Mouse (Mus musculus) MEL (cell line): ENCODE measurements around the gene Myo1g.

Experiments
- CTCF ChIP-seq, 3 experiments: IDR thresholded peaks in 2 of 3; conservative IDR thresholded peaks in 1 of 3; 2 replicates each; pipeline ENCODE4 v1.5.1; 2011 to 2012; ENCODE audit warnings: low read length in 3 of 3, low read depth in 2 of 3, mild to moderate bottlenecking in 2 of 3, improper control_type of control experiment in 1 of 3, inconsistent platforms in 1 of 3, mixed read lengths in 1 of 3, moderate library complexity in 1 of 3; ENCODE audit not compliant: control insufficient read depth in 1 of 3, insufficient read depth in 1 of 3, poor library complexity in 1 of 3, severe bottlenecking in 1 of 3
- ELF1 ChIP-seq: IDR thresholded peaks from 2 replicates; pipeline ENCODE4 v1.6.1; 2014; ENCODE audit warnings: low read depth, mild to moderate bottlenecking, inconsistent platforms, low read length, improper control_type of control experiment, moderate library complexity
- EP300 ChIP-seq, 2 experiments: IDR thresholded peaks; 2 replicates each; pipeline ENCODE4 v1.6.1; 2011; ENCODE audit warnings: improper control_type of control experiment in 2 of 2, low read length in 2 of 2, low read depth in 1 of 2, mild to moderate bottlenecking in 1 of 2
- MAFK ChIP-seq: IDR thresholded peaks from 2 replicates; pipeline ENCODE4 v1.6.1; 2011; ENCODE audit warnings: low read depth, mild to moderate bottlenecking, low read length, improper control_type of control experiment, borderline replicate concordance
- MEF2A ChIP-seq: IDR thresholded peaks from 2 replicates; pipeline ENCODE4 v1.6.1; 2014; ENCODE audit warnings: low read depth, mild to moderate bottlenecking, inconsistent platforms, low read length, improper control_type of control experiment; ENCODE audit not compliant: poor library complexity, insufficient replicate concordance, severe bottlenecking; ENCODE audit errors: extremely low read depth
- MXI1 ChIP-seq: IDR thresholded peaks from 2 replicates; pipeline ENCODE4 v1.6.1; 2011; ENCODE audit warnings: mild to moderate bottlenecking, low read depth, low read length, improper control_type of control experiment
- POLR2A ChIP-seq, 2 experiments: IDR thresholded peaks; 2 replicates each; pipeline ENCODE4 v1.6.1; 2011 to 2012; ENCODE audit warnings: low read length in 2 of 2, mild to moderate bottlenecking in 2 of 2, control low read depth in 1 of 2, improper control_type of control experiment in 1 of 2, low read depth in 1 of 2, moderate library complexity in 1 of 2; ENCODE audit not compliant: control insufficient read depth in 1 of 2, insufficient read depth in 1 of 2, poor library complexity in 1 of 2
- POLR2AphosphoS2 ChIP-seq: IDR thresholded peaks from 2 replicates; pipeline ENCODE4 v1.6.1; 2011; ENCODE audit warnings: low read length, improper control_type of control experiment
- SIN3A ChIP-seq: IDR thresholded peaks from 2 replicates; pipeline ENCODE4 v1.6.1; 2012; ENCODE audit warnings: low read length, improper control_type of control experiment, inconsistent platforms
- SMC3 ChIP-seq: IDR thresholded peaks from 2 replicates; pipeline ENCODE4 v1.6.1; 2011; ENCODE audit warnings: low read depth, low read length, improper control_type of control experiment

- TF ChIP-seq MXI1 (no peak), POLR2AphosphoS2 (no peak), ELF1 (no peak), CTCF (IDR thresholded peaks at IDR 0.05 in 2 of 3, conservative IDR thresholded peaks at IDR 0.05 in 1 of 3; ENCODE audit: control insufficient read depth in 1 of 3, insufficient read depth in 1 of 3, low read depth in 2 of 3, low read length in 3 of 3, poor library complexity in 1 of 3, severe bottlenecking in 1 of 3) (no peak), MAFK (no peak), SMC3 (no peak), POLR2A (IDR thresholded peaks at IDR 0.05; ENCODE audit: control insufficient read depth in 1 of 2, insufficient read depth in 1 of 2, low read depth in 1 of 2, low read length in 2 of 2, poor library complexity in 1 of 2) (no peak), MEF2A (no peak), EP300 (IDR thresholded peaks at IDR 0.05; ENCODE audit: low read depth in 1 of 2, low read length in 2 of 2) (no peak), SIN3A (no peak)
Observed at GRCm38 (mm10) chr11:6481669-6482185, 39.0 kb downstream of the Myo1g start.
